Mouse (Mus musculus): ENCODE results near the gene Trip11.

Gene Trip11

GRCm38 (mm10) chr12:101818608-101819370, 94.3 kb downstream of the Trip11 start, which contains the start of gene Fbln5:
Gene Fbln5, minus strand, starts transcription at chr12:101819055.
- DNase-seq = peak; percentile 62

GRCm38 (mm10) chr12:101818246-101818607, 94.8 kb downstream of the Trip11 start:
- no peak for DNase-seq

DNA sequence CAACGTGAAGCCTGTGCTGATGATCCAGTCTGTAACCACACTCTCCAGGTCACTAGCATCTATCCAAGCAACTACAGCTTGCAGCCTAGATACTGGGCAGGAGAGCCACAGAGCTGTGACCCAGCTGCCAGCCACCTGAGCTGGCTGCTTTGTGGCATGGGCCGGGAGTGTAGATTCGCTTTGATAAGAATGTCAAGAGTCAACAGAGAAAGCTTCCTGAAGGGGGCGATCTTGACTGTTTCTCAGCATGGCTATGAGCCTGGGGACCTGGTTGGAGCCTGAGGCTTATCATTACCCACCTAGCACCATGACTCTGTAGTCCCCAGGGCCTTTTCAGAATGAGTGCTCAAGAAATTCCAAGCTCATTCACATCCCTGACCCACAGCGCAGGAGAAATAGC, 96.3 kb downstream of the Trip11 start:
- no peak for DNase-seq

GRCm38 (mm10) chr12:101815796-101816195, 97.3 kb downstream of the Trip11 start:
- no peak for DNase-seq

DNA sequence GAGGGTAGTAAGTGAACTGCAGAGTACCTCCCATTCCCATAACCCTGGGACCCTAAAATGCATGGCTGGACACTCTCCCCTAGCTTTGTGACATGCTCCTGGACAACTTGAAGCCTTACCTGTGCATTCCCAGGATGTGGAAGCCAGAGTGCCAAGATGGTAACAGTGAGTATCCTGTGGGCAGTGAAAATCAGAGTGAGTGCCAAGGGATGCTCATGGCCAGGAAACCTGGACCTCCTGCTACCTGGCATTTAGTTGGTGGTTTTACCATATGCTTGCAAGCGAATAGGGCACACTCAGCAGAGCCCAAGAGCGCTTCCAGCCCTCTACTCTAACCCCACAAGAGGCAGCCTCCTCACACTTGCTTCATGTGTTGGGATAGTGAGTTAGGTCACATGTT, 98.6 kb downstream of the Trip11 start:
- DNase-seq = no peak

DNA sequence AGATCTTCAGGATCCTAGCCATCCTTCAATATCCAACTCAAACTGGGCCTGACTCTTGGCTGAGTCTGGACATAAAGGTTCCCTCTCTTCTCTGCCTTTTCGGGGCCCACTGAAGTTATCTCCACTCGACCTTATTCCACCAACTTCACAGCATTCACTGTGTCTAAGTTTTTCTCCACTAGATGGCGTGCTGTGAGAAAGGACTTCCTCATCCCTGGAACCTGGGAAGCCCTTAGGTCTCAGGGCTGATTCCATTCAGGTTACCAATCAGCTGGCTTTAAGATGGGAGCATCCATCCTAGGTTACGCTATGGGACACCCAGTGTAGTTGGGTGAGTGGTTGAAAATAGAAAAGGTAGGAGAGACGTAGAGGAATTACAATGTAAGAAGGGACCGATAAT, 101.9 kb downstream of the Trip11 start:
- DNase-seq = no peak

DNA sequence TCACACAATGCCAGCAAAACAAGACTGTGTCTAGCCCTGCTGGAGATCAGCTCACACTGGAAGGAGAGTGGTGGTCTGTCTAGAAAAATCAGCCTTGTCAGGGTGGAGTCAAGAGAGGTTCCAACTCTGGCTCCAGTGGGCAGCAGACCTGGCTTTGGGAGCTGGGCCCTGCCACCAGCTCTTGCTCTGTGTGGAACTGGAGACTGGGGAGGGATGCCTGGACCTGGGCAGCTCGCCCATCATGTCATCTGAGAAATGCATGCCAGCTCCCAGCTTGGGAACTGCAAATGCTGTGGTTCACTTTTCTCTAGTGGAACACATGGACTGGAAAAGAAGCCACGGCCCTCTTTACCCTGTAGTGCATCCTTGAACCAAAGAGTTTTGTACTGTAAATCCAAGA, 102.6 kb downstream of the Trip11 start:
- no peak for DNase-seq

- DNase-seq = no peak
Observed at GRCm38 (mm10) chr12:101807400-101807799, 105.7 kb downstream of the Trip11 start.

- no peak for DNase-seq
Observed at GRCm38 (mm10) chr12:101802445-101802844, 110.6 kb downstream of the Trip11 start.

DNA sequence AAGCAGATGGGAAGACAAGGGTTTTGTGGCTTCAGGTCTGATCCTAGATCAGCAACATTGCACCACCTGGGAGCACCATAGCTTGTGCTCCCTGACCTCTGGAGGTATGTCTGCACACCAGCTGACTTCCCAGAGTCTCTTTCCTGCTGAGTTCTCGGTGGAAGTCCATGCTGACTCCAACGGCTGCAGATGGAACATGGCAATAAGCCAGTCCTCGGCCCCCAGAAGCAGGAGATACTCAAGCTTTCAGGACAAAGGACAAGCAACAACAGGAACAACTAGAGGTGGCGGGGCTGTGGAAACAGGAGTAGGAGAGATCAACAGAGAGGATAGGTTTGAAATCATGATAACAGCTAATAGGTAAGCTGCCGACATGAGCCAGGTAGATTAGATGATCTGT, 111.3 kb downstream of the Trip11 start:
- no peak for DNase-seq

DNA sequence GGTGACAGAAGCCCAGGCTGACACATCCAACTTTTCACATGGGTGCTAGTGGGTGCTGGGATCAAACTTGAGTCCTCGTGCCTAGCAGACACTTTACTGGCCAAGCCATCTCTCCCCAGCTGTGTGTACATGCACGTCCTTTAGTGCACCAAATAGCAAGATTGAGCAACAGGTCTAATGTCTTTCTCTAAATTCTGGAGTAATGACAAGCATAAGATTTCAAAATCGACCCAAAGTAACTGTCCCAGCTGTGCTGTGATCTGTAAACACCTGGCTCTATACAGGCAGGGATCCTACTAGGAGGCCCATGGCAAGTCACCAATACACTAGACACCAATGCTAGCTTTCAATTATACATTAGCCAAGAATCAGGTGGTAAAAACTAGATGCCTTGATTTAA, 112.0 kb downstream of the Trip11 start:
- DNase-seq = no peak

DNA sequence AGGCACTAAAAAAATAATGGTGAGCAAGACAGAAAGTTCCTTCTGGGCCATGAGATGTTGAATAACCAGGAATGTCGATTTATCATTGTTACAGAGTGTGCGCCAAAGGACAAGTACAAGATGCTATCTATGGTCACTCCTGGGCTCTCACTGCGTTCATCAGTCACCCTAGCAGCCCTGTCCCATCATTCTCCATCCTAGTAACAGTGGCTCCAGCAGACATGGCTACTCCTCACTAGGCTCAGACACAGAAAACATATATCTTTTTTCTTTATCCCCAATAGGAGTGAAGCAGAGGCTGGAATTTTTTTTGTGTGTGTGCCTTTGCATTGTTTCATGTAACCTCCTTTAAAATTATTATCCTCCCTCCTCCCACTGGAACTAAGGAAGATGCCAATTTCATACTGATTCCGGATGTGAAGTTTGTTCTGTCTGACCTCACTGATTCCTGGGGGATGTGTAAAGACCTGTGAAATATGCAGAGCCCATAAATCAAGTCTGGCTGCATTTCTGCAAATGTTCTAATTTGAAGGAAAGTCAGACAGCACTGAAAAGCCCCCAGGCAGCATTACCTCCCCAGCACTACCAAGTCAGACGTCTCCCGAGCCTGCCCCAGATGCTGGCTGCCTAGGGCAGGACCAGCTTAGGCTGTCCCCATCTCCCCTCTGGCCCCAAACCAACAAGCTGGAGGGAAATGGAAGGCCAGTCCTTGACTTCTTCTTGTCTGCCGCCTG, 114.7 kb downstream of the Trip11 start:
- DNase-seq = no peak

DNA sequence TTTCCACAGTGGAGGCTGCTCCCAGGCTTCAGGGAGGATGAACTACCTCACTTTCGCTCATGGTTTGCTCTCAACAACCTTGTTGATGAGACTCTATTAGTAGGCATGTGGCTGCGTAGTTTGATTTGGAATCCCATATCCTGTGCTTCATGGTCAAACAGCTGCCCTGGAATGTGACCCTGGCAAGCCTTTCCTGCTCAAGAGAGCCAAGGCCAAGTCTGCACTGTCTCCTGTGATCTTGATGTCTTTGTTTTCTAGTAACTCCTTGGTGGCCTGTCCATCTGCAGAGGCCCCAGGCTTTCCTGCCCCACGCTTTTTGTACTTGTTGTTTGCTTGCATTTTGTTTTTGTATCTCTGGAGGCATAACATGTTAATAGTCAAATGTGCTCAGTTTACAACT, 118.6 kb downstream of the Trip11 start:
- peak; percentile 58 for DNase-seq

GRCm38 (mm10) chr12:101793221-101793621, 119.8 kb downstream of the Trip11 start:
- DNase-seq = peak; percentile 51

DNA sequence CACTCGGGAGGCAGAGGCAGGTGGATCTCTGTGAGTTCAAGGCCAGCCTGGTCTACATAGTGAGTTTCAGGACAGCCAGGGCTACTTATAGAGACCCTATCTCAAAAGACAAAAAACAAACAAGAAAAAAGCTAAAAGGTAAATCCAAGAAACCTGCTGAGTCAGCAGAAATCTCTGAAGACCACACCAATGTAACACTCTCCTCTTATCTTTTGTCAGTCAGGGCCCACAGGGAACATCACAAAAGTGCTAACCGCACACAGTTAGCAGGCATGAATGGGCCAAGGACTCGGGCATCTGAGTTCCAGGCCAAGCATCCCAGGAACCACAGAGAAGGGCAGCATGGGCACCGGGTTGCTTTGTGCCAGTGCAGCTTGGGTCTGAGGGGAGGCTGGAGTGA, 120.4 kb downstream of the Trip11 start:
- no peak for DNase-seq

DNA sequence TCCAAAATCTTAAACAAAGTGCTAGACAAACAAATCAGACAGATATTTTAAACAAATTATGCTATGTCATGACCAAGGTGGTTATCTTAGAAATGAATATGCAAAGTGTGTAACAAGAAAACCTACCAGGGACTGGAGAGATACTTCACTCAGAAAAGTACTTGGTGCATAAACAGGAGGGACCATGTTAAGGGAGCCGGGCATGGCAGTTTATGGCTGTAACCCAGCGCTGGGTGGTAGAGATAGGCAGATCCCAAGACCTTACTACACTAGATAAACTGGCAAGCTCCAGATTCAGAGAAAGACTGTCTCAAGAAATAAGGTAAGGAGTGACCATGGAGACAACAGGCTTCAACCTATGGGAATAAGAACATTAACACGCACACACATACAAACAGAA, 123.3 kb downstream of the Trip11 start:
- DNase-seq = no peak

- DNase-seq = no peak
Observed at GRCm38 (mm10) chr12:101789250-101789649, 123.8 kb downstream of the Trip11 start.
